Mouse (Mus musculus): ENCODE measurements at regions not wholly inside any gene's neighbourhood (a gene's known extent, or its start where the extent isn't known, plus 50 kb on each side); places are given as distances from the start of the nearest gene placed in this dataset.

GRCm38 (mm10) chr3:37868454-37868853 is 144.2 kb upstream of the Gm5148 start:
- no peak for DNase-seq

GRCm38 (mm10) chr3:37862756-37863155 is 138.5 kb upstream of the Gm5148 start:
- no peak for DNase-seq

GRCm38 (mm10) chr3:37860715-37861461 is 136.6 kb upstream of the Gm5148 start:
- no peak for DNase-seq

GRCm38 (mm10) chr3:37860034-37860714 is 135.9 kb upstream of the Gm5148 start:
- DNase-seq = peak; percentile 26

- no peak for DNase-seq
Observed at GRCm38 (mm10) chr3:37858624-37859302, 134.5 kb upstream of the Gm5148 start.

GRCm38 (mm10) chr3:37846191-37847003 is 122.1 kb upstream of the Gm5148 start:
- no peak for DNase-seq

- DNase-seq = no peak
Observed at GRCm38 (mm10) chr3:37845313-37846023, 121.2 kb upstream of the Gm5148 start.

GRCm38 (mm10) chr3:37844731-37845312 is 120.5 kb upstream of the Gm5148 start:
- DNase-seq = no peak

- no peak for DNase-seq
Observed at GRCm38 (mm10) chr3:37842289-37842688, 118.0 kb upstream of the Gm5148 start.

- DNase-seq = no peak
Observed at GRCm38 (mm10) chr3:37838896-37839295, 114.6 kb upstream of the Gm5148 start.

- DNase-seq = no peak
Observed at GRCm38 (mm10) chr3:37836749-37837148, 112.5 kb upstream of the Gm5148 start.

GRCm38 (mm10) chr3:37835687-37836086 is 111.4 kb upstream of the Gm5148 start:
- DNase-seq = no peak

- no peak for DNase-seq
Observed at GRCm38 (mm10) chr3:37835135-37835534, 110.8 kb upstream of the Gm5148 start.

- no peak for DNase-seq
Observed at GRCm38 (mm10) chr3:37834626-37835025, 110.3 kb upstream of the Gm5148 start.

- no peak for DNase-seq
Observed at GRCm38 (mm10) chr3:37833387-37833786, 109.1 kb upstream of the Gm5148 start.

- no peak for DNase-seq
Observed at GRCm38 (mm10) chr3:37827546-37827945, 103.3 kb upstream of the Gm5148 start.

GRCm38 (mm10) chr3:37825602-37826001 is 101.3 kb upstream of the Gm5148 start:
- no peak for DNase-seq

GRCm38 (mm10) chr3:37824681-37825080 is 100.4 kb upstream of the Gm5148 start:
- DNase-seq = no peak

- DNase-seq = no peak
Observed at GRCm38 (mm10) chr3:37819503-37819902, 95.2 kb upstream of the Gm5148 start.

GRCm38 (mm10) chr3:37817434-37817805 is 93.1 kb upstream of the Gm5148 start:
- DNase-seq = no peak

GRCm38 (mm10) chr3:37816781-37817433 is 92.6 kb upstream of the Gm5148 start:
- DNase-seq = peak; percentile 15

Measured in right cerebral cortex, postnatal 4 days (tissue).